Mouse (Mus musculus) neural tube, embryonic 14.5 days (tissue): Measurements from ENCODE around the gene Tmem87b. TPM values are rescaled to one million over a fixed set of nuclear protein-coding genes. Genes with fewer than 3 reads are reported as not detected.

Source experiments
- ATAC-seq: fragments of 200-750 bp; cut with Nextera tagmentation; 2 replicates; pipeline ENCODE4 v1.8.0; 2017; ENCODE audit warnings: low read depth, mild to moderate bottlenecking, moderate TSS enrichment, moderate library complexity
- H3K27ac ChIP-seq: fragments of 300-500 bp; sonication (generic); 2 replicates; pipeline ENCODE4 v1.5.1; 2014; ENCODE audit warnings: low read depth, mild to moderate bottlenecking, control low read depth, low read length, moderate library complexity, mixed read lengths
- H3K27me3 ChIP-seq: fragments of 300-500 bp; sonication (generic); 2 replicates; pipeline ENCODE4 v1.6.1; 2014; ENCODE audit warnings: low read length; ENCODE audit not compliant: control insufficient read depth, insufficient read depth
- H3K36me3 ChIP-seq: fragments of 300-500 bp; sonication (generic); 2 replicates; pipeline ENCODE4 v1.6.1; 2014; ENCODE audit warnings: low read length, mixed read lengths; ENCODE audit not compliant: control insufficient read depth, insufficient read depth
- H3K4me1 ChIP-seq: fragments of 300-500 bp; sonication (generic); 2 replicates; pipeline ENCODE4 v1.6.1; 2014; ENCODE audit warnings: low read length; ENCODE audit not compliant: control insufficient read depth, insufficient read depth
- H3K4me2 ChIP-seq: fragments of 300-500 bp; sonication (generic); 2 replicates; pipeline ENCODE4 v1.6.1; 2014; ENCODE audit warnings: mild to moderate bottlenecking, low read depth, low read length, control low read depth
- H3K4me3 ChIP-seq: fragments of 300-500 bp; sonication (generic); 2 replicates; pipeline ENCODE4 v1.5.1; 2014; ENCODE audit warnings: low read depth, low read length, control low read depth, mixed read lengths
- H3K9ac ChIP-seq: fragments of 300-500 bp; sonication (generic); replicated peaks from 2 replicates; pipeline ENCODE4 v1.6.1; 2014; ENCODE audit warnings: low read depth, mild to moderate bottlenecking, control low read depth, low read length, mixed read lengths
- H3K9me3 ChIP-seq: fragments of 300-500 bp; sonication (generic); 2 replicates; pipeline ENCODE4 v1.6.1; 2016; ENCODE audit warnings: low read length; ENCODE audit not compliant: control insufficient read depth
- WGBS: fragments of 180-500 bp; shearing (Covaris S2); extraction: QIAGEN DNeasy Blood & Tissue Kit; methylation state at CpG from one replicate; pipeline ENCODE4 v1.1.7; 2014; 5-methylcytosine and 5-hydroxymethylcytosine counted together
- polyA plus RNA-seq: library from polyadenylated mRNA; unstranded; fragments of >200 nt; fragmentation: Nextera tagmentation; extraction: Ambion mirVana; gene quantifications from 2 replicates; pipeline ENCODE4 v1.2.1, GENCODE M21; 2014

The Tmem87b gene
- polyA plus RNA-seq, 1 experiment from 2014 or later = 37.1 TPM

DNA sequence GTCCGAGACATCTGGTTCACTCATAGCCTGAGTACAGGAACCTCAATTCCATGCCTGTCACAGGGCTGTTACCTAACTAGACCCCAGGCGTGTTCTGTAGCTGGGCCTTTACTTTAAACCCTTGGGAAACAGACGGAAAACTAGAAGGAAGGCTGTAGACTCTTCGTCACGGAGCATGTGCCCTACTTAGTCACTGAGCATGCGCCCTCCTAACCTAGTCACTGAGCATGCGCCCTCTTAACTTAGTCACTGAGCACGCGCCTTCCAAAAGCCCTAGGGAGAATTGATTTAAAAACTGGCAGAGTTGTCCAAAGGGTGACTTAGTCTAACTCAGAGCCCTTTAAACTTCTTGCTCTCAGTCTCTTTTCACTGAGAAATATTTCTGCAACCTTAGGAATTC is 44.7 kb downstream of the Tmem87b start, which contains the start of gene Fbln7:
Fbln7 (plus strand) TSS at position 346 of the 400 bp plus-strand sequence.
- Histone ChIP-seq H3K4me2 (peak within 1 kb of the TSS; percentile 86), H3K27ac (no peak within 1 kb of the TSS), H3K27me3 (peaks cover 7% of the 10 kb centered on the region; the same call in 1 of the 2 replicates), H3K9me3 (no peaks in the 10 kb centered on the region), H3K9ac (peak within 1 kb of the TSS; percentile 62), H3K4me1 (no peaks in the 10 kb centered on the region), H3K4me3 (peak within 1 kb of the TSS; percentile 39), H3K36me3 (no peaks in the 10 kb centered on the region)
- ATAC-seq = no peak
- 95% methylated on average over 9 of the region's 9 CpGs for WGBS

DNA sequence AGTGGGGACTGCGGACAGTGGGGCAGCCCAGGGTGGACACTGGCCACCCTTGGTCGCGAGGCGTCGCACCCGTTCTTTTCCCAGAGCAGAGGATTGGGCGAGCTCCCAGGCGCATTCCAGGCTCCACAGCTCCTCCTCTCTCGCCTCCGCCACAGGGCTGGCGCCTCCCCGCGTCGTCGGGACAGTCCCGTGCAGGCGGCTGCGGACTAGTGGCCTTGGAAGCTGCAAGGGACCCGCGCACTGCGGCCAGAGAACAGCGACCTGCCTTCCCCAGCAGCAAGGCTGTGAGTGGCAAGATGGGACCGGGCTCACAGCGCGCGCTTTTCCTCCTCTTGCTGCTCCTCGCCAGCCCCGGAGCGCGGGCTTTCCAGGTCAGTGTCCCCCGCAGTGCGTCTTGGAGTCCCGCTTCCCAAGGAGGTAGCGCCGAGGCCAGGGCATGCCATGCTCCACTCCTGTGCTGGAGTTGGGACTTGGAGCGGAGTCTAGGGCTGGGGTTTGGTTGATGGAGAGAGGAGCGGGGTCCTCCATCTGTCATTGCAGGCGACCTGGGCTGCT is 45.9 kb downstream of the Tmem87b start:
- no peaks in the 10 kb centered on the region for H3K4me1 ChIP-seq
- H3K9me3 ChIP-seq = no peaks in the 10 kb centered on the region
- peak overlapping the region; percentile 39 for H3K4me3 ChIP-seq
- peaks cover 7% of the 10 kb centered on the region; the same call in 1 of the 2 replicates for H3K27me3 ChIP-seq
- no peak overlapping the region for H3K27ac ChIP-seq
- peak overlapping the region; percentile 86 for H3K4me2 ChIP-seq
- peak; percentile 77 for ATAC-seq
- peak overlapping the region; percentile 62 for H3K9ac ChIP-seq
- 1% methylated on average over 37 of the region's 38 CpGs for WGBS
- no peaks in the 10 kb centered on the region for H3K36me3 ChIP-seq

DNA sequence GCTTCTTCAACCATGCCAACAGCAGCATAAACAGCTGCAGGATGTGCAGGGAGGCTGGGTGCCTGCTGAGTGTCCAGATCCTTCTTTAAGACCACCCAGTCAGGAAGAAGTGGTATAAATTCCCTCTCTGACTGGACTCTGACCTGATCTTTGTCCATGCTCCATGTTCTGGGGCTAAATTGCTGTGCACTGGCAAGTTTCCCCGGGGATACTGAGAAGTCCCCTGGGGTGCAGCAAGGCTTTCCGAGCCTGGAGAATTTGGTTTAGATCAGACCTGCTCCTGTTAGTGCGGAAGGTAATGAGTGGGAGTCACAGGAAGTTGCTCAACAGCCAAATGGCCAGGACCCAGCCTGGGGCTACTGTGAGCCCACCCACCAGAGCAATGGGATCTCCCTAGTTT is 47.1 kb downstream of the Tmem87b start:
- Histone ChIP-seq H3K9me3 (no peaks in the 10 kb centered on the region), H3K9ac (no peak overlapping the region), H3K4me2 (no peak overlapping the region), H3K36me3 (no peaks in the 10 kb centered on the region), H3K4me3 (no peak overlapping the region), H3K27ac (no peak overlapping the region), H3K27me3 (peaks cover 7% of the 10 kb centered on the region; the same call in 1 of the 2 replicates), H3K4me1 (no peaks in the 10 kb centered on the region)
- 51% methylated on average over 3 of the region's 3 CpGs for WGBS
- ATAC-seq = no peak

DNA sequence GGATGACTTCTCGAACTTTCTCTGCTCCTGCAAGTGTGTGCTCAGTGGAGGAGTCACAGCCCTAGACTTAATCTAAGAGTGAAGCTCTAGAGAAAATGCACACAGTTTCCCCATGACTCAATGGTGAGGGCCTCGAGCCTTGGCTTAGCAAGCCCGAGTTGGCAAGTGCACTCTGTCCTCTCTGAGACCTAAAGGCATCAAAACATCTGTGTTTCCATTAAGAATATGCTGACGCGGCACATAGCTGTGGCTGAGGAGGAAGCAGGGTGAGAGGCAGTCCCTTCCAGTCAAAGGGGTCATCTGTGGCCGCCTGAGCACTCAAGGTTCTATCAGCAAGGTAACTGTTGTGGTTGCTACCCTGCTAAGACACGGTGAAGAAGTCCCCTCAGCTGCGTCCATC is 53.7 kb downstream of the Tmem87b start:
- ATAC-seq = no peak
- H3K4me2 ChIP-seq = no peak overlapping the region
- H3K9ac ChIP-seq = no peak overlapping the region
- no peaks in the 10 kb centered on the region for H3K36me3 ChIP-seq
- no peak overlapping the region for H3K4me3 ChIP-seq
- no peaks in the 10 kb centered on the region for H3K27me3 ChIP-seq
- H3K27ac ChIP-seq = no peak overlapping the region
- H3K4me1 ChIP-seq = no peaks in the 10 kb centered on the region
- 81% methylated on average over 8 of the region's 8 CpGs for WGBS
- H3K9me3 ChIP-seq = no peaks in the 10 kb centered on the region

DNA sequence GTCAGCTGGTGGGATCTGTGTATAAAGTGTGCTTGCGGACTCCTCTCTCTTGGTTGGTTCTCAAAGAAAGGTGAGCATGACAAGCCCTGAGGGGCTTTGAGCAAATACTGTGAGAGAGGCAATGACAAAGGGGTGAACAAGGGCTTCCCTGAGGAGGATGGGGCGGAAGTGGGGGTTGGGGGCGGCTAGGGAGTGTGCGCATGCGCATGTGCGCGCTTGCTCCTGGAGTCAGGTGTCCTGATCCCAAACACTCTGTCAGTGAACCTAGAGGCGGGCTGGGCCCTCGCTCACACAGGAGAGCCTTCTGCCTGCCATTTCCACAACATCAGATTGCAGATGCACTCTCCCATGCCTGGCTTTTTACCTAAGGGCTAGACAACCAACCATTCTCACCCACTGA is 54.3 kb downstream of the Tmem87b start:
- 92% methylated on average over 9 of the region's 9 CpGs for WGBS
- no peak overlapping the region for H3K27ac ChIP-seq

DNA sequence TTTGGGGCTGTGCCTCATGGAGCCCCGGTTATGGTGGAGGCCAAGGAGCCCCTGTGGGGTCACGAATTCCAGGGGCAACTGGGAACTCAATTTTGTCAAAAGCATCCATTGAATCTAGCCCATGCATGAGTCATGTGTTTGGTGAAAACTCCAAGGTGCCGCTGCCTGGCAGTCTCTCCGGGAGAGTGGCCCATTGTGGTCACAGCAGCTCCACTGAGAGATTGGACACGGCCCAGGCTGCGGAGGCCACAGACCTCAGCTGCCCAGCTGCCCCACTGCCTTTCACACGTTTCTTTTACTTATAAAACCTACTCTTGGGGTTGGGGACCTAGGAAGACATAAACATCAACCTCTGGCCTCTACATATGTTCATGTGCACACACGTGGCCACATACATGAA is 57.6 kb downstream of the Tmem87b start:
- WGBS = 77% methylated on average over 8 of the region's 8 CpGs
- H3K36me3 ChIP-seq = no peaks in the 10 kb centered on the region
- no peak for ATAC-seq

More for the DNA sequence above, 54.3 kb downstream of the Tmem87b start:
- Histone ChIP-seq H3K4me3 (no peak overlapping the region), H3K9me3 (no peaks in the 10 kb centered on the region), H3K36me3 (no peaks in the 10 kb centered on the region), H3K9ac (no peak overlapping the region), H3K4me2 (no peak overlapping the region), H3K4me1 (no peaks in the 10 kb centered on the region), H3K27me3 (no peaks in the 10 kb centered on the region)
- ATAC-seq = no peak

DNA sequence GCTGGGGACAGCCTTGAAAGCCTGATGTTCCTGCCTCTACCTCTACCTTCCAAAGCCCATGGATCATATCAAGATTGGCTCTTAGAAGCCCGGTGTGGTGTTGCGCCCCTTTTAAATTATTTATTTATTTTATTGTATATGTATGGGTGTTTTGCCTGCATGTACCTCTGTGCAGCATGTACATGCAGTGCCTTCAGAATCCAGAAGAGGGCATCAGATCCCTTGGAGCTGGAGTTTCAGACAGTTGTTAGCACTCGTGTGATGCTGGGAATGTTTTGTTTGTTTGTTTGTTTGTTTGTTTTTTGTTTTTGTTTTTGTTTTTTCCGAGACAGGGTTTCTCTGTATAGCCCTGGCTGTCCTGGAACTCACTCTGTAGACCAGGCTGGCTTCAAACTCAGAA is 63.3 kb downstream of the Tmem87b start:
- no peak overlapping the region for H3K27ac ChIP-seq
- no peak overlapping the region for H3K4me3 ChIP-seq
- no peaks in the 10 kb centered on the region for H3K9me3 ChIP-seq
- H3K4me2 ChIP-seq = no peak overlapping the region
- no peak for ATAC-seq
- no peaks in the 10 kb centered on the region for H3K4me1 ChIP-seq
- H3K27me3 ChIP-seq = no peaks in the 10 kb centered on the region
- H3K36me3 ChIP-seq = no peaks in the 10 kb centered on the region
- 73% methylated on average over 4 of the region's 4 CpGs for whole genome bisulfite sequencing
- H3K9ac ChIP-seq = no peak overlapping the region

More for the DNA sequence above, 57.6 kb downstream of the Tmem87b start:
- Histone ChIP-seq H3K27me3 (no peaks in the 10 kb centered on the region), H3K9me3 (no peaks in the 10 kb centered on the region), H3K27ac (no peak overlapping the region), H3K4me3 (no peak overlapping the region), H3K4me2 (no peak overlapping the region), H3K9ac (no peak overlapping the region), H3K4me1 (no peaks in the 10 kb centered on the region)

DNA sequence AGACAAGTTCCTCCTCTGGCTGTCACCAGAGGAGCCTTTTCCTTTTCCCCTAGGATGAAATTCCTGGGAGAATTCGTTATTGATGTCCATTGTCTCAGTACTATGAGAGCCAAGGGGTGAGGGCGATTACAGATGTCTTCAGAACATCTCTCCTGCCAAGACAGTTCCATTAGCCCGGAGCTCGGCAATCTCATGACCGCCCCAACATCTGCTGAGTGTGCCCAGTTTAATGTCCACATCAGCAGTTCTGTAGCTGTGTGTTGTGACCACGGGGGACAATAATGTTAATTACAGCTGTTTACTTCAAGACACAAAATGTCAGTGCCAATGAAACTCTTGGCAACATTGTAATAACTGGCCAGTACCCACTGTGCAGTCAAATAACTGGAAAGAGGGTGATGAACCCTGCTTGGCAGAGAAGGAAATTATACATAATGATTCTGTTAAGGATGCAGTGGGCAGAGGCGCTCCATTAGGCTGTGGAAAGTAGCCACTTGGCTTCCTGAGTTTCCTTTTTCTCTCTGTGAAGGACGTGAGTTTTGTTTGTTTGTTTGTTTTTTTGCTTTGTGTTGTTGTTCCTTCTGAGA is 67.4 kb downstream of the Tmem87b start:
- Histone ChIP-seq H3K9ac (no peak overlapping the region), H3K4me1 (no peaks in the 10 kb centered on the region), H3K4me3 (no peak overlapping the region), H3K27me3 (no peaks in the 10 kb centered on the region), H3K9me3 (no peaks in the 10 kb centered on the region), H3K4me2 (no peak overlapping the region), H3K36me3 (no peaks in the 10 kb centered on the region), H3K27ac (no peak overlapping the region)
- 81% methylated on average over 8 of the region's 8 CpGs for WGBS
- ATAC-seq = no peak

DNA sequence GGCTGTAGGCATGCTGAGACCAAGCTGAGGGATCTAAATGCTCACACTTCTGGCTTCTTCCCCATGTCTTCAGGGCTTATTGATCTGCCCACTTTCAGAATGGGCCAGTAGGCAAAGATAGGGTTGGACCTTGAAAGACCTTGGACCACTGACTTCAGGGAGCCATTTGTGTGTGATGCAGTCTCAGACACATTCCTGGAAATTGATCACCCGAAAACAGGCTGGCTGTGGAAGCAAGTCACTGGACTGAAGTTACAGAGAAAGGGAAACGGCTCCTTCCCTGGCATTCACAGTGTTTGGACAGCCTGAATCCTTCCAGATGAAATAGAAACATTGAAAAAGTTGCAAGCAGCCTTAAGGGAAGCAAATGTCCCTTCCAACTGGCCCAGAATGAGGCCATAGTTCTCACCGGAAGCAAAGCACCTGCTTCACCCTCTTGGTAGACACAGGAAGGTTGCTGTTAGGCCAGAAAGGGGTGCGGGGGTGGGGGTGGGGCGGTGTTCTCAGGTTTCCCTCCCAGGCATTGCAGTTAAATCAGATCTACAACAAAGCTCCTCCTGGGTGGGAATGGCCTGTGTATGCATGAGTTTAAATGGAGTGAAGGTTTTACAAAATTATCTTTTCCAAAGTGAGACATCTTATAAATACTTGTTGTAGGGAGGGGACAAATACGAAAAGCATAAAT is 70.1 kb downstream of the Tmem87b start:
- ATAC-seq = no peak

More for the DNA sequence above, 70.1 kb downstream of the Tmem87b start:
- 73% methylated on average over 6 of the region's 6 CpGs for WGBS
- H3K4me2 ChIP-seq = no peak overlapping the region
- no peaks in the 10 kb centered on the region for H3K36me3 ChIP-seq
- H3K4me1 ChIP-seq = 0 out of 2 replicates have a peak, but pooled peaks cover 2% of the 10 kb centered on the region
- H3K9me3 ChIP-seq = no peaks in the 10 kb centered on the region
- no peak overlapping the region for H3K4me3 ChIP-seq
- H3K27ac ChIP-seq = no peak overlapping the region
- no peaks in the 10 kb centered on the region for H3K27me3 ChIP-seq
- H3K9ac ChIP-seq = no peak overlapping the region
